Mouse (Mus musculus): ENCODE measurements around the gene Cox7a2l. TPM values are rescaled to one million over a fixed set of nuclear protein-coding genes. Genes with fewer than 3 reads are reported as not detected.
A peak's percentile ranks its signal among the peaks of the same experiment; 100 is the strongest.

Gene Cox7a2l
- total and polyA plus RNA-seq, 3 experiments: 206 TPM; not detected in 1

GRCm38 (mm10) chr17:83538141-83538540, 21.0 kb upstream of the Cox7a2l start:
- Histone ChIP-seq H3K27me3 (ENCODE audit: control insufficient read depth in 1 of 2, insufficient read depth in 2 of 2, low read length in 2 of 2) (peaks cover 2 to 3% of the 10 kb centered on the region in 2 experiments), H3K9ac (ENCODE audit: control insufficient read depth, low read depth, low read length, poor library complexity, severe bottlenecking) (no peak overlapping the region), H3K4me3 (ENCODE audit: control insufficient read depth in 1 of 2, insufficient read depth in 1 of 2, low read depth in 2 of 2, low read length in 2 of 2) (no peak overlapping the region), H3K4me1 (ENCODE audit: control insufficient read depth in 1 of 2, insufficient read depth in 2 of 2, low read length in 2 of 2) (no peaks in the 10 kb centered on the region), H3K9me3 (replicated peaks; ENCODE audit: insufficient read depth, low read length) (no peaks in the 10 kb centered on the region), H3K79me2 (ENCODE audit: control insufficient read depth, insufficient read depth, low read length, poor library complexity) (no peaks in the 10 kb centered on the region), H3K27ac (ENCODE audit: control insufficient read depth, low read depth, low read length) (no peak overlapping the region), H3K36me3 (ENCODE audit: control insufficient read depth in 1 of 2, insufficient read depth in 2 of 2, low read length in 2 of 2) (no peaks in the 10 kb centered on the region)
- no peak for DNase-seq (ENCODE audit: low read depth, low spot score)
- TF ChIP-seq POLR2A (IDR thresholded peaks at IDR 0.05; ENCODE audit: control insufficient read depth in 1 of 2, insufficient read depth in 1 of 2, low read depth in 1 of 2, low read length in 2 of 2, poor library complexity in 1 of 2) (no peak), ETS1 (IDR thresholded peaks at IDR 0.05; ENCODE audit: low read depth, low read length) (no peak), JUND (IDR thresholded peaks at IDR 0.05; ENCODE audit: low read depth, low read length) (no peak), ZMIZ1 (IDR thresholded peaks at IDR 0.05; ENCODE audit: low read depth, low read length) (no peak), USF1 (IDR thresholded peaks at IDR 0.05; ENCODE audit: low read depth, low read length) (no peak), NRF1 (IDR thresholded peaks at IDR 0.05; ENCODE audit: insufficient read depth, low read depth, low read length, poor library complexity, severe bottlenecking) (no peak), RCOR1 (IDR thresholded peaks at IDR 0.05; ENCODE audit: low read depth, low read length) (no peak)

- no peak overlapping the region for H3K27ac ChIP-seq (ENCODE audit: control insufficient read depth, low read depth, low read length)
- no peaks in the 10 kb centered on the region for H3K9me3 ChIP-seq (replicated peaks; ENCODE audit: insufficient read depth, low read length)
- peaks cover 0 to 6% of the 10 kb centered on the region in 2 experiments; a peak in 2 of 4 replicates for H3K4me1 ChIP-seq (ENCODE audit: control insufficient read depth in 1 of 2, insufficient read depth in 2 of 2, low read length in 2 of 2)
- H3K4me3 ChIP-seq (ENCODE audit: control insufficient read depth in 1 of 2, insufficient read depth in 1 of 2, low read depth in 2 of 2, low read length in 2 of 2): no peak overlapping the region
- H3K9ac ChIP-seq (ENCODE audit: control insufficient read depth, low read depth, low read length, poor library complexity, severe bottlenecking): no peak overlapping the region
- H3K36me3 ChIP-seq (ENCODE audit: control insufficient read depth in 1 of 2, insufficient read depth in 2 of 2, low read length in 2 of 2): no peaks in the 10 kb centered on the region
- H3K79me2 ChIP-seq (ENCODE audit: control insufficient read depth, insufficient read depth, low read length, poor library complexity): no peaks in the 10 kb centered on the region
- DNase-seq (ENCODE audit: low read depth, low spot score): no peak
- peaks cover 0 to 1% of the 10 kb centered on the region in 2 experiments; a peak in 1 of 4 replicates for H3K27me3 ChIP-seq (ENCODE audit: control insufficient read depth in 1 of 2, insufficient read depth in 2 of 2, low read length in 2 of 2)
- TF ChIP-seq ZMIZ1 (IDR thresholded peaks at IDR 0.05; ENCODE audit: low read depth, low read length) (no peak), ETS1 (IDR thresholded peaks at IDR 0.05; ENCODE audit: low read depth, low read length) (no peak)
Observed at GRCm38 (mm10) chr17:83533150-83533549, 16.0 kb upstream of the Cox7a2l start.

- Histone ChIP-seq H3K9ac (ENCODE audit: control insufficient read depth, low read depth, low read length, poor library complexity, severe bottlenecking) (peak overlapping the region; percentile 66), H3K9me3 (replicated peaks; ENCODE audit: insufficient read depth, low read length) (no peaks in the 10 kb centered on the region), H3K27ac (ENCODE audit: control insufficient read depth, low read depth, low read length) (peak overlapping the region; percentile 77), H3K36me3 (ENCODE audit: control insufficient read depth in 1 of 2, insufficient read depth in 2 of 2, low read length in 2 of 2) (no peaks in the 10 kb centered on the region; a peak in 1 of 4 replicates), H3K27me3 (ENCODE audit: control insufficient read depth in 1 of 2, insufficient read depth in 2 of 2, low read length in 2 of 2) (no peaks in the 10 kb centered on the region), H3K79me2 (ENCODE audit: control insufficient read depth, insufficient read depth, low read length, poor library complexity) (no peaks in the 10 kb centered on the region), H3K4me3 (ENCODE audit: control insufficient read depth in 1 of 2, insufficient read depth in 1 of 2, low read depth in 2 of 2, low read length in 2 of 2) (peak overlapping the region; percentile 64 to 65), H3K4me1 (ENCODE audit: control insufficient read depth in 1 of 2, insufficient read depth in 2 of 2, low read length in 2 of 2) (peaks cover 0 to 15% of the 10 kb centered on the region in 2 experiments; a peak in 2 of 4 replicates)
- DNase-seq (ENCODE audit: low read depth, low spot score): peak; percentile 81
- TF ChIP-seq CHD2 (IDR thresholded peaks at IDR 0.05; ENCODE audit: low read length) (peak; percentile 44), SMC3 (IDR thresholded peaks at IDR 0.05; ENCODE audit: low read depth, low read length) (no peak), ZNF384 (IDR thresholded peaks at IDR 0.05; ENCODE audit: low read depth, low read length) (no peak), USF2 (IDR thresholded peaks at IDR 0.05; ENCODE audit: borderline replicate concordance in 1 of 2, insufficient read depth in 1 of 2, low read depth in 1 of 2, low read length in 2 of 2) (no peak), ETS1 (IDR thresholded peaks at IDR 0.05; ENCODE audit: low read depth, low read length) (peak; percentile 43; the same call in 1 of the 2 replicates), SIN3A (IDR thresholded peaks at IDR 0.05; ENCODE audit: low read length) (peak; percentile 51; the same call in 1 of the 2 replicates), KAT2A (conservative IDR thresholded peaks at IDR 0.05; ENCODE audit: low read depth, low read length) (no peak; the same call in 1 of the 2 replicates), GATA1 (IDR thresholded peaks at IDR 0.05; ENCODE audit: low read depth, low read length) (peak; percentile 5; the same call in 1 of the 2 replicates), MYB (IDR thresholded peaks at IDR 0.05; ENCODE audit: low read depth, low read length) (no peak), TBP (IDR thresholded peaks at IDR 0.05; ENCODE audit: low read depth, low read length) (peak; percentile 59; the same call in 1 of the 2 replicates), TCF12 (IDR thresholded peaks at IDR 0.05; ENCODE audit: low read depth, low read length) (0 out of 2 replicates have a peak, but pooled peaks have one; percentile 33), HCFC1 (IDR thresholded peaks at IDR 0.05; ENCODE audit: low read depth, low read length) (no peak; the same call in 1 of the 2 replicates), MAZ (IDR thresholded peaks at IDR 0.05; ENCODE audit: low read depth, low read length) (peak; percentile 79; the same call in 1 of the 2 replicates), NELFE (IDR thresholded peaks at IDR 0.05; ENCODE audit: low read depth, low read length) (peak; percentile 29; the same call in 1 of the 2 replicates), UBTF (IDR thresholded peaks at IDR 0.05; ENCODE audit: borderline replicate concordance, insufficient read depth, low read depth, low read length) (no peak), ELF1 (IDR thresholded peaks at IDR 0.05; ENCODE audit: low read depth, low read length) (peak; percentile 41; the same call in 1 of the 2 replicates), ZMIZ1 (IDR thresholded peaks at IDR 0.05; ENCODE audit: low read depth, low read length) (no peak; the same call in 1 of the 2 replicates), USF1 (IDR thresholded peaks at IDR 0.05; ENCODE audit: low read depth, low read length) (no peak), MAX (IDR thresholded peaks at IDR 0.05; ENCODE audit: low read length) (0 out of 2 replicates have a peak, but pooled peaks have one; percentile 14)
Observed at GRCm38 (mm10) chr17:83527651-83528381, 10.7 kb upstream of the Cox7a2l start.
